Mouse (Mus musculus) CH12.LX (cell line): ENCODE results near the gene Nat9. TPM values are rescaled to one million over a fixed set of nuclear protein-coding genes. Genes with fewer than 3 reads are reported as not detected.

Experiments
- DNase-seq: peaks from one replicate; pipeline ENCODE4 v3.0.0-alpha.2; 2013; ENCODE audit errors: extremely low read depth
- H3K27ac ChIP-seq: 2 replicates; pipeline ENCODE4 v1.5.1; 2012; ENCODE audit warnings: low read depth, mild to moderate bottlenecking, control low read depth, moderate library complexity; ENCODE audit not compliant: insufficient read depth
- H3K27me3 ChIP-seq: replicated peaks from 2 replicates; pipeline ENCODE3; 2012; ENCODE audit warnings: inconsistent platforms
- H3K36me3 ChIP-seq, 2 experiments: replicated peaks in 1 of 2; 2 replicates each; pipeline versions ENCODE3 to v1.6.1; 2012; ENCODE audit warnings: inconsistent platforms in 1 of 2, low read length in 1 of 2, mild to moderate bottlenecking in 1 of 2, mixed read lengths in 1 of 2, moderate library complexity in 1 of 2; ENCODE audit not compliant: control insufficient read depth in 1 of 2, insufficient read depth in 1 of 2
- H3K4me1 ChIP-seq, 2 experiments: 2 replicates each; pipeline ENCODE4 v1.6.1; 2012; ENCODE audit warnings: inconsistent platforms in 1 of 2, moderate library complexity in 1 of 2; ENCODE audit not compliant: insufficient read depth in 2 of 2, control insufficient read depth in 1 of 2
- H3K4me2 ChIP-seq: 2 replicates; pipeline ENCODE4 v1.6.1; 2012; ENCODE audit warnings: low read depth, mild to moderate bottlenecking, control low read depth; ENCODE audit not compliant: poor library complexity, insufficient read depth, severe bottlenecking
- H3K4me3 ChIP-seq, 3 experiments: fragments of 150-350 bp in 1 of 3; sonication (generic) in 1 of 3; replicated peaks in 1 of 3; 2 replicates each; pipeline versions ENCODE3 to v1.5.1; 2011 to 2012; ENCODE audit warnings: low read depth in 2 of 3, low read length in 2 of 3, mild to moderate bottlenecking in 2 of 3, moderate library complexity in 2 of 3, control low read depth in 1 of 3, improper control_type of control experiment in 1 of 3, inconsistent platforms in 1 of 3, mixed read lengths in 1 of 3; ENCODE audit not compliant: poor library complexity in 1 of 3
- H3K79me2 ChIP-seq: replicated peaks from 2 replicates; pipeline ENCODE4 v1.6.1; 2012; ENCODE audit warnings: mild to moderate bottlenecking, moderate library complexity; ENCODE audit not compliant: control insufficient read depth, poor library complexity, insufficient read depth, severe bottlenecking; ENCODE audit errors: extremely low read depth
- H3K9ac ChIP-seq: 2 replicates; pipeline ENCODE4 v1.6.1; 2012; ENCODE audit warnings: low read depth, mild to moderate bottlenecking, control low read depth, moderate library complexity; ENCODE audit not compliant: insufficient read depth
- H3K9me3 ChIP-seq: replicated peaks from 2 replicates; pipeline ENCODE3; 2012; ENCODE audit warnings: low read length, inconsistent platforms, mixed read lengths
- BHLHE40 ChIP-seq: IDR thresholded peaks from 2 replicates; pipeline ENCODE4 v1.6.1; 2011; ENCODE audit warnings: mild to moderate bottlenecking, low read depth, low read length, improper control_type of control experiment
- E2F4 ChIP-seq: IDR thresholded peaks from 2 replicates; pipeline ENCODE4 v1.6.1; 2011; ENCODE audit warnings: low read depth, low read length, improper control_type of control experiment; ENCODE audit not compliant: insufficient replicate concordance
- JUN ChIP-seq: IDR thresholded peaks from 2 replicates; pipeline ENCODE4 v1.6.1; 2011; ENCODE audit warnings: low read depth, mild to moderate bottlenecking, low read length, improper control_type of control experiment, moderate library complexity; ENCODE audit not compliant: insufficient read depth
- KAT2A ChIP-seq: IDR thresholded peaks from 2 replicates; pipeline ENCODE4 v1.6.1; 2012; ENCODE audit warnings: low read length, improper control_type of control experiment, inconsistent platforms; ENCODE audit not compliant: insufficient replicate concordance
- MAZ ChIP-seq: IDR thresholded peaks from 2 replicates; pipeline ENCODE4 v1.6.1; 2012; ENCODE audit warnings: low read depth, mild to moderate bottlenecking, inconsistent platforms, low read length, improper control_type of control experiment, moderate library complexity
- MEF2A ChIP-seq: IDR thresholded peaks from 2 replicates; pipeline ENCODE4 v1.6.1; 2014; ENCODE audit warnings: low read depth, mild to moderate bottlenecking, inconsistent platforms, low read length, improper control_type of control experiment, borderline replicate concordance
- MYC ChIP-seq: IDR thresholded peaks from 2 replicates; pipeline ENCODE4 v1.6.1; 2011; ENCODE audit warnings: low read depth, mild to moderate bottlenecking, improper control_type of control experiment, low read length
- NRF1 ChIP-seq: IDR thresholded peaks from 2 replicates; pipeline ENCODE4 v1.6.1; 2014; ENCODE audit warnings: low read depth, mild to moderate bottlenecking, inconsistent platforms, low read length, improper control_type of control experiment, moderate library complexity
- POLR2A ChIP-seq: IDR thresholded peaks from 2 replicates; pipeline ENCODE4 v1.6.1; 2011; ENCODE audit warnings: low read depth, mild to moderate bottlenecking, improper control_type of control experiment, low read length
- POLR2AphosphoS2 ChIP-seq: IDR thresholded peaks from 2 replicates; pipeline ENCODE4 v1.6.1; 2011; ENCODE audit warnings: low read depth, low read length, improper control_type of control experiment
- SMC3 ChIP-seq: IDR thresholded peaks from 2 replicates; pipeline ENCODE4 v1.6.1; 2011; ENCODE audit warnings: low read depth, low read length, improper control_type of control experiment
- UBTF ChIP-seq: IDR thresholded peaks from 2 replicates; pipeline ENCODE4 v1.6.1; 2012; ENCODE audit warnings: low read depth, mild to moderate bottlenecking, inconsistent platforms, low read length, improper control_type of control experiment, moderate library complexity
- ZKSCAN1 ChIP-seq: IDR thresholded peaks from 2 replicates; pipeline ENCODE4 v1.6.1; 2012; ENCODE audit warnings: low read depth, inconsistent platforms, low read length, improper control_type of control experiment, borderline replicate concordance
- ZMIZ1 ChIP-seq: IDR thresholded peaks from 2 replicates; pipeline ENCODE4 v1.6.1; 2012; ENCODE audit warnings: low read depth, mild to moderate bottlenecking, inconsistent platforms, low read length, improper control_type of control experiment
- dilution Hi-C: fragments of 300-500 bp; cut with MboI; formaldehyde crosslinking; loops from 2 replicates; pipeline ENCODE4 v1.14.3; 2020; ENCODE audit warnings: low sequenced_read_pairs; ENCODE audit not compliant: extremely low pct_unique_long_range_greater_than_20kb, extremely low pct_ligation_motif_present
- in situ Hi-C: fragments of 300-500 bp; cut with MboI; formaldehyde crosslinking; loops from 3 replicates; pipeline ENCODE4 v1.14.3; 2019; ENCODE audit warnings: low sequenced_read_pairs, low pct_ligation_motif_present, low pct_unique_long_range_greater_than_20kb, mixed read lengths
- polyA plus RNA-seq: library from polyadenylated mRNA; unstranded; fragments of >175 nt; gene quantifications from 2 replicates; pipeline ENCODE4 v1.2.1, GENCODE M21; 2012; ENCODE audit warnings: low read depth; ENCODE audit not compliant: insufficient read length
- total RNA-seq, 2 experiments: library from RNA; depleted of rRNA; stranded (reverse); fragments of 300-350 nt in 1 of 2; fragments of >200 nt in 1 of 2; gene quantifications; 2 replicates each; pipeline ENCODE4 v1.2.3; 2012 to 2014

Nat9 gene
- total and polyA plus RNA-seq, 3 experiments, result 24.1 to 74.0 (median 30.6) TPM

DNA sequence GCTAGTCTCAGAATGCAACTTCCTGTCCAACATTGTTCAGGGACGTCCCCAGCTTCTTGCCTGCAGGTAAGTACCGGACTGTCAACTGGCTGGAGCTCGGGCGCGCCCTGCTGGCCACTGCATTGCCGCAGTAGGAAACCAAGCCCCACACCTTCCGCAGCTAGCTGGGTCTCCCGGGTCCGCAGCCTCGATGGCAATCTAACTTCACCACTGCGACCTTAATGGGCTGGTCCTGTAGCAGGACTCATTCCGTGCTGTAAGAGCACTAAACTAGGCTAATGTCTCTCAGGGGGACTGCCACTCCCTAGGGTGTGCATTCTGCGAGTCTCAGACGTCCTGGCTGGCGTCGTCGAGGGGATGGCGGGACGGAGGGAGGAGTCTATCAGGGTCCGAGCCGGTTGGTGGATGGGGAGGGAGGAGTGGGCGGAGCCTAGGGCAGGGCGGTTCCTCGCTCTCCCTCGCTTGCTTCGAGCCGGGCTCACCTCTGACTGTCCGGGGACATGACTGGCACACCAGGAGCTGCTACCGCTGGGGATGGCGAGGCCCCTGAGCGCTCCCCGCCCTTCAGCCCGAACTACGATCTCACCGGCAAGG lies 33.9 kb downstream of the Nat9 start (continued):
- TF ChIP-seq E2F4, result no peak
- TF ChIP-seq KAT2A, result 0 out of 2 replicates have a peak, but pooled peaks have one; percentile 11
- TF ChIP-seq MYC, result 0 out of 2 replicates have a peak, but pooled peaks have one; percentile 61
- TF ChIP-seq MAZ, result peak; percentile 39; the same call in 1 of the 2 replicates
- peak; percentile 100 for TF ChIP-seq SMC3
- peak; percentile 64; the same call in 1 of the 2 replicates for TF ChIP-seq ZMIZ1
- 0 out of 2 replicates have a peak, but pooled peaks have one; percentile 53 for TF ChIP-seq UBTF
- TF ChIP-seq BHLHE40, result peak; percentile 39
- peak; percentile 89 for TF ChIP-seq MEF2A
- TF ChIP-seq POLR2AphosphoS2, result no peak

DNA sequence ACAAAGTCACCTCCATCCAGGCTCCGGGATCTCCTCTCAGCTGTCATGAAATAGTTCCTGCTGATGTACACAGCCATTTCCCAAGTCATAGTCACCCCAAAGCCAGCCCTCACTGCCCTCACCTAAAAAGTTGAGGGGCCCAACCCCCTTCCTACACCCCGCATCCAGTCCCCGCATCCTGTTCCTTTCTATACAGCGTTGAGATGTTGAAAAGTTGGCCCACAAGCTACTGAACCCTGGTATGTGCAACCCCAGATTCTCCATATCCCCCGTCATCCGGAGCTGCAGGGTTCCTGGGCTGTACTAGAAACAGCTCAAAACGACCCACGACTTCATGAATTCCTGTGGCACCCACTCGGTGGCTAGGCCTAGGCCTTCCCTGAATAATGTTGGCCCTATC lies 34.6 kb downstream of the Nat9 start:
- peak overlapping the region; percentile 5; the same call in 1 of the 2 replicates for H3K4me2 ChIP-seq
- H3K27me3 ChIP-seq, result peaks cover 13% of the 10 kb centered on the region
- TF ChIP-seq KAT2A, result no peak
- TF ChIP-seq JUN, result no peak
- TF ChIP-seq NRF1, result no peak
- TF ChIP-seq, all 38 proteins: peak for 0
- Histone ChIP-seq H3K9ac (no peak overlapping the region; the same call in 1 of the 2 replicates), H3K36me3 (no peaks in the 10 kb centered on the region), H3K79me2 (no peaks in the 10 kb centered on the region), H3K4me1 (peaks cover 36 to 59% of the 10 kb centered on the region in 2 experiments), H3K27ac (peak overlapping the region; percentile 56), H3K9me3 (peaks cover 16% of the 10 kb centered on the region), H3K4me3 (no peak overlapping the region)
- no peak for DNase-seq
- dilution Hi-C loops, result no loop called here
- in situ Hi-C loops, result no loop called here

DNA sequence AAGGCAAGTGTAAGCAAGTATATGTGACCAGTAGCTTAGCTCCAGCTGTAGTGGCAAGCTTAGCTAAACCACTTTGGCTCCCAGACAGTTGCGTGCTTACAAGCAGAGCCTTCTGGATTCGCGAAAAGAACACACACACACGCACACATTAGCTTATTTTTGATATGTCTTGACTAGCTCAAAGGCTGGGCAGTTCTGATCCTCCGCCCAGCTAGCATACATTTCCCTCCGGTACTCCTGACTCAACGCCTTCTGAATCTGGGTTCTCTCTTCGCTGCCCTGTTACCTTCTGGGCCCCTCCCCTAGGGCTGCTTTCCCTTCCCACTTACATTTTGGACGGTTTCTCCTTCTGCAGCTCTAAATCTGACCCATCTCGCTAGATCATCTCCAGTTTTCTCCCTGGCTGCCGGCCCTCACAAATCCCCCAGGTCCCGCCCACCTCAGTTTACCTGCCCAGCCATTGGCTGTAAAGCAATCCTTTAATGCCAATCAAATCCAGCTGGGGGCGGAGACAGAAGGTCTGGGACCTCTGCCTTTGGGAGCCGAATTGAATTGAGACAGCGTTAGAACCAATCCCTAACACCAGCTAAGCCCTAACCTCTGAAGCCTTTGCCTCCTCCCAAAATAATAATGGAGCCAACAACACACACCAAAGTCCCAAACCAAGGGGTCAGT lies 35.8 kb downstream of the Nat9 start:
- Histone ChIP-seq H3K79me2 (no peaks in the 10 kb centered on the region), H3K27ac (peak overlapping the region; percentile 29), H3K9me3 (peaks cover 16% of the 10 kb centered on the region), H3K4me3 (peak overlapping the region; percentile 38 to 58 (median 42)), H3K9ac (peak overlapping the region; percentile 52), H3K4me1 (peaks cover 30 to 50% of the 10 kb centered on the region in 2 experiments), H3K27me3 (peaks cover 13% of the 10 kb centered on the region), H3K4me2 (peak overlapping the region; percentile 18; the same call in 1 of the 2 replicates), H3K36me3 (no peaks in the 10 kb centered on the region)
- dilution Hi-C loops (no loop called here), in situ Hi-C loops (no loop called here)
- DNase-seq, result peak; percentile 74
- TF ChIP-seq SMC3 (0 out of 2 replicates have a peak, but pooled peaks have one; percentile 3), ZKSCAN1 (no peak), POLR2A (peak; percentile 45; the same call in 1 of the 2 replicates), MAZ (peak; percentile 6; the same call in 1 of the 2 replicates)
